Mouse (Mus musculus): ENCODE results near the gene 3110082J24Rik. TPM values are rescaled to one million over a fixed set of nuclear protein-coding genes. Genes with fewer than 3 reads are reported as not detected.
A peak's percentile ranks its signal among the peaks of the same experiment; 100 is the strongest.

3110082J24Rik gene
- polyA plus RNA-seq, 1 experiment: not detected

DNA sequence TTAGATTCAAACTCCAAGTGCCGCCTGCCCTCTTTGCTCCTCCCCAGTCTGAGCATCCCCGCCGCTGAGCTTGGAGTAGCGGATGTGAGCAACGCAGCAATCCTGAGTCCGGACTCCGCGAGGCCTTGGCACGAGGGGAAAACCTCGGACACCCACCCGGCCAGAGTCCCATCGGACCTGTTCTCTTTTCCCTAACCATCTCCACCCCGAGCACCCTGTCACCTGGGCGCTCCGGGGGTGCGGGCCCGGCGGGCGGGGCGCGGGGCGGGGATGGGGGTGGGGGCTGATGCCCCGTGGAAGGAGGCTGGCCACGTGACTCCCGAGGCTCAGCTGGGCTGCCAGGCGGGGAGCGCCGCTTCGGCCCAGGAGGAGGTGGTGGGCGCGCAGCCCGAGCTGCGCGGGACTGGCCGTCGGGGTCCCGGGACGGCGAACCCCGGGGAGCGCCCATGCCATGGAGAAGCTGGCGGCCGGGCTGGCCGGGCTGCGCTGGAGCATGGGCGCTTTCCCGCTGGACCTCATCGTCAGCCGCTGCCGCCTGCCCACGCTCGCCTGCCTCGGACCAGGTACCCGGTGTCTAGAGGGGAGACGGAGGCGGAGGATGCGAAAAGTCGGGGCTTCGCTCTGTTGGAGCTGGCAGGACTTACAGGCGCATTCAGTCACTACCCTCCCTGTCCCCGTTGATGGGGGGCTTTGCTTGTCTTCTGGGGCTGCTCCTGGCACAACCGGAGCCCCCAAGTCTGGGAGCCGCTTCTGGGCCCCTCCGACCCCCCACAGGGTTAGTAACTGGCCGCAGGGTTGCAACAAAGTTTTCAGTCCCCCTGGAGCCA, 832 bp downstream of the 3110082J24Rik start, which contains the start of gene Garem2:
Gene Garem2 (plus strand): TSS at position 321 of the 827 bp plus-strand sequence.
- Histone ChIP-seq H3K4me3 (ENCODE audit: insufficient read depth, low read depth, low read length) (peak within 1 kb of the TSS; percentile 22; the same call in 1 of the 2 replicates), H3K27ac (ENCODE audit: insufficient read depth, low read depth, low read length) (no peak within 1 kb of the TSS), H3K36me3 (ENCODE audit: control insufficient read depth, insufficient read depth, low read length) (no peaks in the 10 kb centered on the region), H3K27me3 (replicated peaks; ENCODE audit: control insufficient read depth, insufficient read depth, low read length) (0 out of 2 replicates have a peak, but pooled peaks cover 1% of the 10 kb centered on the region), H3K4me1 (ENCODE audit: control insufficient read depth, insufficient read depth, low read length) (no peaks in the 10 kb centered on the region)
- DNase-seq: no peak
- 2% methylated on average over 62 of the region's 65 CpGs for WGBS
- TF ChIP-seq POLR2A (IDR thresholded peaks at IDR 0.05; ENCODE audit: low read depth, low read length) (no peak), CTCF (conservative IDR thresholded peaks at IDR 0.05; ENCODE audit: insufficient read depth, insufficient read length, low read depth, low read length) (no peak)

DNA sequence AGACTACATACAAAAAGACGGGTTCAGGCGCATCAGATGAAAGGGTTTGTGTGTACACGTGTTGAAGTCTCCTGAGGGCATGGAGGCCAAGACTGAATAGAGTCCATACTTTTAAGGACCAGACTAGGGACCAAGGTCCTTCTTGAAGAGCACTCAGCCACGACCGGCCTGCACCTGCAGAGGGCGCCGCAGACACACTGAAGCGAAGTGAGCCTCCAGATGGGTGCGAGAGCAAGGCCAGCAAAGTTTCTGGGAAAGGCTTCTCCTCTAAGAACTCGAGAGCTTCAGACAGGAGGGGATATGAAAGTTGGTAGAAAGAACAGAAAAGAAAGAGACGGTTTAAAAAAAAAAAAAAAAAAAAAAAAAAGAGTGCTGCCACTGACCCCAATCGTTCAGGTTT, 1.5 kb downstream of the 3110082J24Rik start:
- TF ChIP-seq POLR2A (IDR thresholded peaks at IDR 0.05; ENCODE audit: low read depth, low read length) (no peak), CTCF (conservative IDR thresholded peaks at IDR 0.05; ENCODE audit: insufficient read depth, insufficient read length, low read depth, low read length) (peak; percentile 73)
- H3K36me3 ChIP-seq (ENCODE audit: control insufficient read depth, insufficient read depth, low read length): no peaks in the 10 kb centered on the region
- no peak overlapping the region for H3K4me3 ChIP-seq (ENCODE audit: insufficient read depth, low read depth, low read length)
- 0 out of 2 replicates have a peak, but pooled peaks cover 1% of the 10 kb centered on the region for H3K27me3 ChIP-seq (replicated peaks; ENCODE audit: control insufficient read depth, insufficient read depth, low read length)
- no peak overlapping the region for H3K27ac ChIP-seq (ENCODE audit: insufficient read depth, low read depth, low read length)
- DNase-seq: peak; percentile 57
- WGBS: 8% methylated on average over 12 of the region's 12 CpGs
- H3K4me1 ChIP-seq (ENCODE audit: control insufficient read depth, insufficient read depth, low read length): no peaks in the 10 kb centered on the region

DNA sequence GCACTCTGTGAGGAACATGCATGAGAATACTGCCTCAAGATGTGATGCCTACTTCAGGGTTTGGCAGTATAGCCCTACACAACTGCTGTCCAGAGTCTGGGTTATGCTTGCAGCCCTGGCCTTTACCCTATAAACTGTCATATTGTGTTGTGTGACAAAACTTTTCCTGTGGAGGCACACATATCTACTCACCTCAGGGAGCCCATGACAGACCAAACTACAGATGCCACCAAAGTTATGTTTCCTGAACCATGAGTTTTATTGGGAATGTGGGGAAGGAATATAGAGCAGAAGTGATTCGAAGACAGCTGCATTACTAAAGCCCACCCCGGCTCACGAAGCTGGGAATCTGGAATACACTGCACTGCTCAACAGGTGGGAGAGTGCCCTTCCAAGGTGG, 2.5 kb downstream of the 3110082J24Rik start:
- 86% methylated on average over 3 of the region's 3 CpGs for WGBS
- H3K27me3 ChIP-seq (replicated peaks; ENCODE audit: control insufficient read depth, insufficient read depth, low read length): 0 out of 2 replicates have a peak, but pooled peaks cover 1% of the 10 kb centered on the region

DNA sequence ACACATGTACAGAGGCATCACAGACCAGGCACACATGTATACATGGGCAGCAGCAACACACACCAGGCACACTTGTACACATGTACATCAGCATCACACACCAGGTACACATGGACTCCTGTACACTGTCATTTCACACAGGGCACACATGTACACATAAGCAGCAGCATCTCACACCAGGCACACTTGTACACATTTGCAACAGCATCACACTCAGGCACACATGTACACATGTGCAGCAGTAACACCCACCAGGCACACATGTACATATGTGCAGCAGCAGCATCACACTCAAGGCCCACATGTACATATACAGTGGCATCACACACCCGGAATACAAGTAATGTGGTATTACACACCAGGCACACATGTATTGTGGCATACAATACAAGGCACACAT, 7.6 kb downstream of the 3110082J24Rik start:
- H3K27me3 ChIP-seq (replicated peaks; ENCODE audit: control insufficient read depth, insufficient read depth, low read length): no peaks in the 10 kb centered on the region
- H3K4me3 ChIP-seq (ENCODE audit: insufficient read depth, low read depth, low read length): no peak overlapping the region
- WGBS: 95% methylated on average over 1 of the region's 1 CpGs
- no peak for TF ChIP-seq POLR2A (IDR thresholded peaks at IDR 0.05; ENCODE audit: low read depth, low read length)
- TF ChIP-seq CTCF (conservative IDR thresholded peaks at IDR 0.05; ENCODE audit: insufficient read depth, insufficient read length, low read depth, low read length): no peak
- H3K36me3 ChIP-seq (ENCODE audit: control insufficient read depth, insufficient read depth, low read length): no peaks in the 10 kb centered on the region
- no peak overlapping the region for H3K27ac ChIP-seq (ENCODE audit: insufficient read depth, low read depth, low read length)
- no peak for DNase-seq
- H3K4me1 ChIP-seq (ENCODE audit: control insufficient read depth, insufficient read depth, low read length): no peaks in the 10 kb centered on the region

More for the DNA sequence above, 2.5 kb downstream of the 3110082J24Rik start:
- H3K4me3 ChIP-seq (ENCODE audit: insufficient read depth, low read depth, low read length): no peak overlapping the region
- H3K27ac ChIP-seq (ENCODE audit: insufficient read depth, low read depth, low read length): no peak overlapping the region
- H3K4me1 ChIP-seq (ENCODE audit: control insufficient read depth, insufficient read depth, low read length): no peaks in the 10 kb centered on the region
- TF ChIP-seq CTCF (conservative IDR thresholded peaks at IDR 0.05; ENCODE audit: insufficient read depth, insufficient read length, low read depth, low read length) (no peak), POLR2A (IDR thresholded peaks at IDR 0.05; ENCODE audit: low read depth, low read length) (no peak)
- DNase-seq: no peak
- H3K36me3 ChIP-seq (ENCODE audit: control insufficient read depth, insufficient read depth, low read length): no peaks in the 10 kb centered on the region

DNA sequence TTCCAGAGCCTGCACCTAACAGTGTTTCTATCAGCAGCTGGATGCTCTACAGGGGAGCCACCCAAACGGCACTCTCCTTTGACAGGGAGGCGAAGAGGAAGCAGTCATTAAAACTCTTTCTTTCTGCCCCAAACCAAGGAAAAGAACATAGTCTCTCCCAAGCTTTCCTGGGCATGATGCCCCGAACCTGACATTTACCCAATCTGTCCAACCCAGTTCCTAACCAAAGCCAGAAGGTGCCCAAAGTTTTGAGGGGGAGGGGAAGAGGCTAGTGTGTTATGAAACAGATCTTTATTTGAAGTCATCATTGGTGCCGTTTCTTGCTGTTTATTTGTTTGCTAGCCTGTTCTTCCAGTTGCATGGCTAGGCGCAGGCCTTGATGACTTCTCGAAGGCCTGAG, 10.2 kb downstream of the 3110082J24Rik start:
- DNase-seq: no peak
- H3K27me3 ChIP-seq (replicated peaks; ENCODE audit: control insufficient read depth, insufficient read depth, low read length): no peaks in the 10 kb centered on the region
- no peaks in the 10 kb centered on the region for H3K36me3 ChIP-seq (ENCODE audit: control insufficient read depth, insufficient read depth, low read length)
- no peak for TF ChIP-seq CTCF (conservative IDR thresholded peaks at IDR 0.05; ENCODE audit: insufficient read depth, insufficient read length, low read depth, low read length)
- no peak overlapping the region for H3K4me3 ChIP-seq (ENCODE audit: insufficient read depth, low read depth, low read length)
- WGBS: 69% methylated on average over 6 of the region's 6 CpGs
- H3K27ac ChIP-seq (ENCODE audit: insufficient read depth, low read depth, low read length): no peak overlapping the region
- H3K4me1 ChIP-seq (ENCODE audit: control insufficient read depth, insufficient read depth, low read length): no peaks in the 10 kb centered on the region

DNA sequence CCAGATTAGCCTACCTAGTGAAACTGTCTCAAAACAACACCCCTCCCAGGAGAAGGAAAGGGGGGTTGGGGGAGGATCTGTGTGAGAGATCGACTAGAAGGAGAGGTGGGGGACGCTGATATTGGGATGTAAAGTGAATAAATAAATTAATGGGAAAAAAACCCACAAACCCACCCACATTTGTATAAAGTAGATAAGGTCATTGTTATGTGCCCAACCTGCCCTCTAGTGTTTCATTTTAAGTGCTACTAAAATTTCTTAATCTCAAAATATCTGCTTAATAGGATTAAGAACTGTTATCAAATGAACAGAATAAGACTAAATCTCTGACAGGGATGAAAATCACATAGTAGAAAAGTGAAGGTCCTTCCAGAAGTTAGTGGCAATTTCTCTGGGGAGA, 11.5 kb downstream of the 3110082J24Rik start:
- Histone ChIP-seq H3K27me3 (replicated peaks; ENCODE audit: control insufficient read depth, insufficient read depth, low read length) (no peaks in the 10 kb centered on the region), H3K27ac (ENCODE audit: insufficient read depth, low read depth, low read length) (no peak overlapping the region), H3K4me1 (ENCODE audit: control insufficient read depth, insufficient read depth, low read length) (no peaks in the 10 kb centered on the region), H3K4me3 (ENCODE audit: insufficient read depth, low read depth, low read length) (no peak overlapping the region), H3K36me3 (ENCODE audit: control insufficient read depth, insufficient read depth, low read length) (no peaks in the 10 kb centered on the region)
- 45% methylated on average over 2 of the region's 2 CpGs for WGBS
- DNase-seq: no peak
- TF ChIP-seq POLR2A (IDR thresholded peaks at IDR 0.05; ENCODE audit: low read depth, low read length) (no peak), CTCF (conservative IDR thresholded peaks at IDR 0.05; ENCODE audit: insufficient read depth, insufficient read length, low read depth, low read length) (no peak)

DNA sequence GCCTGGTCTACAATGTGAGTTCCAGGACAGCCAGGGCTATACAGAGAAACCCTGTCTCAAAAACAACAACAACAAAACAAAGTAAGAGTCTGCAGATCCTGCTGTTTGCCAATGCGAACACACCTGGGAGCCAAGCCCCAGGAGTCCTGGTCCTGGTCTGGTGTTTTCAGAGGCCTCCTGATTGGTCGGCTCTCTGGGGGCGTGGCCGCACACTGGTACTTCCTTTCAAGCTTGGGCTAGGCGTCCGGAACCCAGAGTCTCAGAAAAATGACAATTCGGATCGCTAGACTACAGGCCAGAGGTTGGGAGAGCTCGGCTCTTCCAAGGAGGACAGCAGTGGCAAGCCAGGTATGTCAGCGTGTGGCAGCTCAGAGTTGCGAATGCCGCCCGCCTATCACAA, 13.2 kb downstream of the 3110082J24Rik start:
- no peak for DNase-seq
- Histone ChIP-seq H3K27me3 (replicated peaks; ENCODE audit: control insufficient read depth, insufficient read depth, low read length) (no peaks in the 10 kb centered on the region), H3K27ac (ENCODE audit: insufficient read depth, low read depth, low read length) (no peak overlapping the region), H3K36me3 (ENCODE audit: control insufficient read depth, insufficient read depth, low read length) (no peaks in the 10 kb centered on the region), H3K4me1 (ENCODE audit: control insufficient read depth, insufficient read depth, low read length) (no peaks in the 10 kb centered on the region), H3K4me3 (ENCODE audit: insufficient read depth, low read depth, low read length) (no peak overlapping the region)
- 69% methylated on average over 13 of the region's 13 CpGs for WGBS
- TF ChIP-seq POLR2A (IDR thresholded peaks at IDR 0.05; ENCODE audit: low read depth, low read length): no peak

Measured in kidney, adult 2 months (tissue).